Mouse (Mus musculus) adrenal gland, postnatal 14 days (tissue): ENCODE results near the gene Creb3. TPM values are rescaled to one million over a fixed set of nuclear protein-coding genes. Genes with fewer than 3 reads are reported as not detected.
A peak's percentile ranks its signal among the peaks of the same experiment; 100 is the strongest.

Source experiments
- DNase-seq: peaks from one replicate; pipeline ENCODE4 v3.0.0; 2021; ENCODE audit warnings: mixed read lengths
- total RNA-seq: library from RNA; stranded (reverse); gene quantifications from 2 replicates; pipeline ENCODE4 v1.2.3, GENCODE M21; 2021

Creb3 gene
- total RNA-seq, 1 experiment from 2014 or later, result 108 TPM

DNA sequence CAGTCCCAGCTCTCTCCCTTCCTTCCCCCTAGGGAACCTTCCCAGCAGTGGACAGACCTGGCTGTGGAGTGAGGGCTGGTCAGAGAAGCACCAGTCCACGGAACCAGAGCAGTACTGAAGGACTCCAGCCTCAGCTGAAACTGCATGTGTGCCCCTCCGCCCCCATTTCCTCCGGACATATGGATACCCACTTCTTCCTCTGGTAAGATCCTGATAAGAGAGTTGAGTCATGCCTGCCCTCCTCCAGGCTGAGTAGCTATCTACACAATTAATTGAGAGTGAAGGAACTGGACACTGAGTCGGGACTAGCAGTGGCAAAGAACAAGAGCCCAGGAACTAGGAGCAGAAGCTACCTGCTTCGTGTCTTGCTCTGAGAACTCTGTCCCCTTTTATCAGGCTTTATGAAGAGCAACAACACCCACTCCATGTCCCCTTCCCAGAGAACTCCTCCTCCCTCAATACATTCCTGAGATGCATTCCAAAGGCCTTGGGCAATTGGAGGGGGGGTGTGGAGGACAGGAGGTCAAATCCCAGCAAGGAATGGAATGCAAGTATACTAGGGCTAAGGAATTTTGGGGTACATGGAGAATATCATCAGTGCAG lies 4.0 kb upstream of the Creb3 start:
- no peak for DNase-seq

DNA sequence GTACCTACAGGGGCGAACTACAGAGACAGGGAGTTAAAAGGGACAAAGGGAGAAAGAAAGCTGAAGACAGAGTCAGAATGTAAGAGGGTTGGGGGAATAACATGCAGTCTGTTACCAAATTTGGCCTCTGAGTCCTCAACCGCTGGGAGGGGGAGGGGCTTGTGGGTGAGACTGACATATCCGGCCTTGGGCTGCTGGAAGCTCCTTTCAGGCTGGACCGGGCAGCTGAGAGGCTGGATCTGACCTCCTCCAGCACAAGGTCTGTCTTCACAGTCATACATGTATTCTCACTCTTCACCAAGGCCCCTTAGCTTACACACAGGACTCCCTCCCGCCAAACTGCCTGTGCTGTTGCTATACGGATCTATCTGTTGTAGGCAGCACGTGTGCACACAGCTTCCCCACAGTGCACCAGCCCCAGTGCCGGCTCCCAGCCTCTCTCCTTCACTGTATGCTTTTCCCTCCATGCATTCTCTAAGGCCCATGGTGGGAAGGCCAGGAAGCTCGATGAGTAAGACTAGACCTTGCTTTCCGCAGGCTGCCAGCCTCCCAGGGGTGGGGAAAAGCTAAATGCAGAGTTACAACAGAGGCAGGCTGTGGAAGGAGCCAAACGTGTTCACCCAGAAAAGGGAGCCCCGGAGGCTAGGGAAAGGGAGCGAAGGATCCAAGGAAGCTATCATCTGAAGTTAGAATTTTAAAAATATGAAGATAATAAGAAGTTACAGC lies 3.3 kb upstream of the Creb3 start:
- DNase-seq, result peak; percentile 93

DNA sequence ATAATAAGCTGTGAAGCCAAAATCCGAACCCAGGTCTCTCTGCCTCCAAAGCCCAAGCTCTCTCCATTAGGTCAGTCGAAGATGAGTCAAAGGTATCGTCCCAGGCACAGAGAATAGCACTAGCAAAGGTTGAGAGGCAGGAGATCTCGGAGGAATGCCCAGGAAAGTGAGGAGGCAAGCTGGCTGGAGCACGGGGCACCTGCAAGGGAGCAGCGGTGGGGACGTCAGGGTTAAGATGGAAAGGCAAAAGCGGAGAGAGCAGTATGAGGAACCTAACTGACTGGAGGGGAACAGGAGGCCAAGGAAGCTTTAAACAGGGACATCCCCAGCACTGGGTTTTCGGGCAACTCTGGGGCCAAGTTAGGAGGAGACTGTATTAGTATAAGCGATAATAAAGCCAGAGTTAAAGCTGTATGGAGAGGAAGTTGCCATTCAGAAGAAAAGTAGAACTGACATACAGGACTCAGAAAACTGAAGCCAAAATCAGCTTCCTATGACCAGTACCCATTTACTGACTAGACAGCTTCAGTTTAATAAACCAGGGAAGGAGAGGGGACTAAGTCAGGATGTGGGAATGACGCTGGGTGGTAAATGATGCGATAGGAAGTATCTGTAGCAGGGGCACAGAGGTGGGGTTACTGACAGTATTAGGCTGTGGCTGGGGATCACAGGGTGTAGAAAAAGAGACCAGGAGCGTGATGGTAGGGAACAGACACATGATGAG lies 2.5 kb upstream of the Creb3 start:
- DNase-seq, result no peak

DNA sequence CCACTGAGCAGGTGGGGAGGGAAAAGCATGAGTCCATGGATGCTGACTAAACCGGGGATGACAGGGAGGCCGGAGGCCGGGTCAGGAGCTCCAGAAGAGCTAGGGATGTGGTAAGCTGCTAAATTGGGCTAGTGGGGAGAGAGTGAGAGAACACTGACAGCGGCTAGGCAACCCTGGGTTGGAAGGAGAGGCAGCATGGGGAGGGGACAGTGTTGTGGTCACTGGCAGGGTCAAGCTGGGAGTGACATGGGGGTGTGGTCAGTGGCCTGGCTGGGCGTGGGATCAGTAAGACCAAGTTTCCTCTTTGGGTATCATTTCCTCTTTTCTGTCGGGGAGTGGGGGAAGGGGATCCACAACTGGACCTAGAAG lies 1.9 kb upstream of the Creb3 start:
- peak; percentile 69 for DNase-seq

DNA sequence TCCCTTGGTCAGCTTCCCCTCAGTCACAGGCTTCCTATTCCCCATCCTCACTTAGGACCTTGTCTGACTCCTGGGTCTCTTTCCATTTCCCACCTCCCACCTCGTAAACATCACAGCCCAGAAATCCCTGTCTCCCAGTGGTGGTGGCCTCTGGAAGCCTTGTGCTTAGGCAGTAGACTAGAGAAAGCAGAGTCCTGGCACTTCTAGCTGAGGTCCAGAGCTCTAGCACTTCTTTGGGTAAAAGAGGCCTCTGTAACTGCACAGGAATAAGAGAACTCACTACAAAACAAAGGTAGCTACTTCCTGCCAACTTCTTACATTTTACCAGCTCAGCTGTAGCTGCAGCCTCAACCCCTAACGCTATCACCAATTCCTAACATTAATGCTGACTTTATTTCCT lies 1.2 kb upstream of the Creb3 start:
- no peak for DNase-seq

DNA sequence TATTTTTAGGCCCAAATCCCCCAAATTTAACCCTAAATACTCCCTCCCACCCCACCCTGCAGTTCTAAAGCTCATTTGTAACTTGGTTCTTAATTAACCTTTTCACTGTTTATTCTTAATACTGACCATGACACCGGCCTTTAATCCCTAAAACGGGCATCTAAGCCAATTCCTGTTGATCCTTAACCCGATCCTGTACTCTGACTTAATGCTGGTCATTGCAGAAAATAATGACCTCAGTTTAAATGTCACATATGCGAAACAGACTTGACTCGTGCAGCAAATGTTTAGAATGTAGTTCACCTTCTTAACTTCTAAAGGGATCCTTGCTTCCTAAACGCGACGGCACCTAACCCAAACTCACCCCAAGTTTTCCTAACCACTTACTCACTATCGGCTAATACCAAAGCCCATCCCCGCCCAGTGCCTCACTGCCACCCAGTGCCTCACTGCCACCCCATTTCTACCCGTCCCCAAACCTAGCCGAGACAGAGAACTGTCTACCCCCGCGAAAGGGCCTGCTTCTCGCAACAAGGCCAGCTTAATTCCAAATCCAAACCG lies 616 bp upstream of the Creb3 start:
- DNase-seq, result no peak

DNA sequence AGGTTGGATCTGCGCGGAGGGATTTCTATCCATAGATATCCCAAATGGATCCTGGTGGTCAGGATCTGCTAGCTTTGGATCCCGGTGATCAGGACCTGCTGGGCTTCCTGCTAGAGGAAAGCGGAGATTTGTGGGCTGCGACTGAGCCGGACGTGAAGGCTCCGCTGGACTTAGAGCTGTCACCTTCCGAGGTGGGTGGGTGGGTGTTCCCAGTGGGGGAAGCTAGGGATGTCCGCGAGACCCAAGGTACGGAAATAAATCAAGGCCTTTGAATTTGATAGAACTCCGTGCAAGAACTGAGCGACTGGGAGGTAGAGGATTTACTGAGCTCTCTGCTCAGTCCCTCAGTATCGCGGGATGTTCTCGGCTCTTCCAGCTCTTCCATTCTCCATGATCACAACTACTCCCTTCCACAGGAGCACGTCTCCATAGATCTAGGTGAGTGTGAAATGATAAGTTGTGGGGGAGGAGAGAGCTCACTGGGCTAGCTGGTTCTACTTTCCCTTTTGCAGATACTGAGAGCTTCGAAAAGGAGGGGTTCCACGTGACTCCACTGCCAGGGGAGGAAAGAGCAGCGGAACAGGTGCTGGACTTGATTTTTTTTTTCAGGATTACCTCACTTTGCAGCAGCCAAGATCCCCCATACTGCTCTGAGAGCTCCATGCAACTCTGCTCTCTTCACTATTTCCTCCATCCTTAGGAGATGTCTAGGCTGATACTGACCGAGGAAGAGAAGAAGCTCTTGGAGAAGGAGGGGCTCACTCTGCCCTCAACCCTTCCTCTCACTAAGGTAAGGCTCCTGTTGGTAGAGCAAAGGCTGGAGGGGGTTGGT lies 853 bp downstream of the Creb3 start:
- DNase-seq, result no peak

DNA sequence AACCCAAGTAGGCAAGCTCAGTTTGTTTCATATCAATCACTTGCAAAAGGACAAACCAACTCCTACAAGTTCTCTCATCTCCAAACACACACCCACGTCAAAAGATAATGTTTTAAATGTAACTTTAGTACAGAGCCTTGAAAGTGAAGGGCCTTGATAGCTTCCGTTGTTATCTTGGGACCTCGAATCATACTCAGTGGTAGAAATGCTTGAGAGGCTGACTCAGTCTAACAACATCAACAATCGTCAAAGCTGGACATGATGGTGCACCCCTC lies 1.4 kb downstream of the Creb3 start:
- no peak for DNase-seq

DNA sequence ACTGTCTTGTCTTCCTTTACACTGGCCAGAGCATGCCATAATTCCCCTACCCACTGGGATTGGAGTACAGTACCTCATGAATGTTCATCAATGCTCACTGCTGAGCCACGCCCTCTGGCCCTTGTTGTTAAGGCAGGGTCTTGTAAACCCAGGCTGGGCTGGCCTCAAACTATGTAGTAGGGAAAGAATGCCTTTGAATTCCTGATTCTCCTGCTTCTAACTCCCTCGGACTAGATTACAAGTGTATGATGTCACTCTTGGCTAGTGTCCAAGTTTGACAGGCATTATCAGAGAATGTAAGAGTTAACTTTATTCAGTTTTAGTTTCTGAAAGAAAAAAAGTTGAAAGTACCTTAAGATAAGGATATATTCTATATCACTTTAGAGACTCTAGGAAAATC lies 2.1 kb downstream of the Creb3 start:
- no peak for DNase-seq

DNA sequence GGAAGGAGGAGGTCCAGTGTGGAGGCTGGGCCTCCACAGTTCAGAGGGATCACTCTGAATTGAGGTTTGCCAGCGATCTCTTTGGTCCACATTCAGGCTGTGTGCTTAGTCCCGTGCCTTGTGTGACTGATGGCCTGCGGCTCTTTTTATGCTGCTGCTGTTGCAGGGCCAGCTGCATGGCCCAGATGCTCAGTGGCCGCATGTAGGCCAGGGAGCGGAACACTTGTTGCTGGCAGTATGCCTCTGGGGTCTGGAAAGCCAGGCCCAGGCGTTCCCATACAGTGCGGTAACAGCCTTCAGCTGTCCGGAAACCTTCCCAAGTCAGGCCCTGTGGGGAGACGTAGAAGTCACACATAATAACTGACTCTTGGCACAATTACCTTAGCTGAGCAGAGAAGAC lies 5.0 kb downstream of the Creb3 start:
- DNase-seq, result no peak

DNA sequence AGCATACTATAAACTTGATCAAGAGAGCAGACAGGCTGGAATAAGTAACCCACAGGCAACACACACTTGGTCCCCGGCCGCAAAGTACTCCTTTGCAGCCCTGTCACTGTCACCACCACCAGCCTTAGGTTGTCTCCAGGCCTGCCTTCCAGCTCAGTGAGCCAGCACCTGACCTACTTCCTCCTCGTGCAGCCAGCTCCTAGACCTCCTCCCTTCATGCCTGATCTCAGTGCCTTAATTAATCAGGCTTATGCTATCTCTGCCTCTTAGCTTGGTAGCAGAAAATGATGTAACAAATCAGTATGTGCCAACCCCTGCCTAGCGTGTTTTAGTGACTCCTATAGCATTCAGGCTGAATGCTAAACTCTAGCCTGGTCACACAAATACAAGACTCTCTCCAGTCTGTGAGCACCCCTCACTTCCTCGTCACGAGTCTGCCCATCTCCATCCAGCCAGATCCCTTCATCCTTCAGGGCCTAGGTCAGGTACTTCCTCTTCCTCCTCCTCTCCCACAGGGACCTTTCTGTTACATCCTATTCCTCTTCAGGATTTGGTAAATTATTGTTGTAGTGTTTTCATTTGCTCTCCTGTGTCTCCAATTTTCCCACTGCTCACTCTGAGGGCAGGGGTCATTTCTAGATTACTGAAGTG lies 9.4 kb downstream of the Creb3 start:
- no peak for DNase-seq

DNA sequence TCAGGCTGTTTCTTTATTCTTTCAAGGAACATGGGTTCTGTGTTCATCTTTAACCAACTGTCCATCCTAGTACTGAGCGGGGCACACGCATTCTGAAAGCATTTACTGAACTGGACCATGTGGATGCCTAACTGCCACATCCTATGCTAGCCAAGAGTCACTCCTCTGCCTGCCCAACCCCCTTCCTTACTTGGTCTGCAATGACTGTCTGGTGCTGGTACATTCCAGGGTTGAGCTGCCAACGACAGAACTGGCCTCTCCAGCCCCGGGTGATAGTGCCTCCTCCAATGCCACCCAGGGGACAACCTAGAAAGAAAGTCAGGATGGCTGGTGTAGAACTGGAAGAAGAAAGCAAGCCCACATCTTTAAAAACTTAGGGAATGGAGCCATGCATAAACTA lies 11.4 kb downstream of the Creb3 start:
- no peak for DNase-seq

DNA sequence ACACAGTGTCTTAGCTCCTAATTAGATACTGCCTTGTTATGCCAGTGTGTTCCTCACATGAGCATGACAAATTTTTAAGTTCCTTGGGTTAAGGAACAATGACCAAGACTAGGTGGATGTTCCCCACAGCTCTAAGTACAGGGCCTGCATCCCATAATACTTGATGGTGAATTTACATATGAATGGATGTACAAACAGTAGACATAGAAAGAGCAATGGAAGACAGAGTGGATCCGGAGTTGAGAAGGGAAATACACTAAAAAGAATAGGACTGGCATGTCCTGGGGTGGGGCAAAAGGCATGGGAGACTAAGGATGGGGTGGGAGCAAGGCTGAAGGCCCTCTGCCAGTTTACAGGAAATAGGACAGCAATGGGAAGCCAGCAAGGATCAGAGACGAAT lies 13.2 kb downstream of the Creb3 start:
- no peak for DNase-seq

DNA sequence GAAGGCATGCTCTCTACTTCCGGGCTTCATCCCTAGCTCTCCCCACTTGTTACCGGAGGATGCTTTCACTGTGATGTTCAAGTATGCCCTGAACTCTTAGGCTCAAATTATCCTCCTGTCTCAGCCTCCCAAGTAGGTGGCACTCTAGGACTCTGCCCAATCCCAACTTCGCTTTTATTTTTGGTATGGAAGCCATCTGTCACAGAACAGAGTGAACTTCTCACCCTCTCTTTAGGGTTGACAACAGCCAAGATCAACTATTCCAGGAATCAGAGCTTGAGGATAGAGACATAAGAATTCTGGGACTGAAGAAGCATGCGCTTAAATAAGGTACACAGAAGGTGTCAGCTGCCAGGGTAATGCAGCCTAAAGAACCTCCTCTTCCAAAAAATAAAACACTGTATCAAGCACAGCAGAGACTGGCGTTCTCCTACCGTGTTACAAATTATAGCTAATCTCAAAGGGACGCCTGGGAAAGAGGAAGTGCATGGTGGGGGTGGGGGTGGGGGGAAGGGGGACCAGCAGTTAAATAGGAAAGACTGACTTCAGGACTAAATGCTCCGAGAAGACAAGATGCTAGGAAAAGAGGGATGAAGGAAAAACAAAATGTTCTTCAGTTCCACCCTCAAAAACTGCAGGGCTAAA lies 15.2 kb downstream of the Creb3 start:
- DNase-seq, result no peak

DNA sequence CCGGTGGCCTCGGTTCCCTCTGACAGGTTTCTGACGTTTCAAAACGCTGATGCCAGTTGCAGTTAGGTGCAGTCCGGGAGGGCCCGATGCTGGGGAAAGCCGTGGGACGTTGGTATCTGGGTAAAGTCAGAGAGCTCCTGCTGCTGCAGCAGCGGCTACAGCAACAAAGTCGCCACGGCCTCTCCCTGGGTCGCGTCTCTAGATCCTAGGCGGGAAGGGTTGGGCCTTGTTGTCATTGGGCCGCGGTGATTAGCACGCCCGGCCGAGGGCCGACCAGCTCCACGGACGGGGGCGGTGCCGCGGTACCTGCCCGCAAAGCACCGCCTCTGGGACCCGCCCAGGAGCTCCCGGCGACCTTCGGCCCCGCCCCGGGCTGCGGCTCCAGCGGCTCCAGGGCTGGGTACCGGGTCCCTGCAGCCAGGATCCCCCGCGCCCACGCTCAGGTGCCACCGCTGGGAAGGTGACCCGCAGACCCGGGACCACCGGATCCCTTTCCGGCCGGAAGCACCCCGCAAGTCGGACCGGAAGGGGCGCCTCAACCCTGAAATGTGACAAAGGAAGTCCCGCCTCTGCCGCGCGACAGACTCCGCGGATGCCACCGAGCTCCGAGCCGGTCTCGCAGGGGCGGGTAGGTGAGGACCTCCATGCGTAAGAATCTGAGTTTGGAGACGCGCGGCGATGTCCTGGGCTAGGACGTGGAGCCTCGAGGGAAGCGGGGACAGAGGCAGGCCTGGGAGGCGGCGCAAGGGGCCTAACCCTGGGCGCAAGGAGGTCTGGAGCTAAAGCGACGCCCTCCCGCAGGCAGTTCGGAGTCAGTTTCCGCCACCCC lies 16.5 kb downstream of the Creb3 start, which contains the start of the genes Rgp1 and Gba2:
Gene Rgp1, plus strand, starts transcription at position 340 of the 829 bp plus-strand sequence.
Gene Gba2, minus strand, starts transcription at position 498 of the 829 bp plus-strand sequence.
- peak; percentile 95 for DNase-seq

DNA sequence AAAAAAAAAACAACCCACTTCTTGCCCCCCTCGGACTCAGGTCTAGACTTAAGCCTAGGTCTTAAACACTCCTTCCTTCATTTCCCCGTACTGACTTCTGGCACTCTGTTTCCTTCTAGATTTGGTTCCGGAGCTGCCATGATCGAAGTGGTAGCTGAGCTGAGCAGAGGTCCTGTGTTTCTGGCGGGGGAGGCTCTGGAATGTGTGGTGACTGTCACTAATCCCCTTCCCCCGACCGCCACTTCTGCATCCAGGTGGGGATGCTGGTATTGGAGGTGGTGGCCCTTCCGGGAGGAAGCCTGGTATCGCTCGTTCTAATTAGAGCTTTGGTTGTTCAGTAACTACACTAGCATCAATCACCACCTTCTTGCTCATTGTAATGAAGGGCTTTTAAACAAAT lies 17.1 kb downstream of the Creb3 start:
- DNase-seq, result no peak

DNA sequence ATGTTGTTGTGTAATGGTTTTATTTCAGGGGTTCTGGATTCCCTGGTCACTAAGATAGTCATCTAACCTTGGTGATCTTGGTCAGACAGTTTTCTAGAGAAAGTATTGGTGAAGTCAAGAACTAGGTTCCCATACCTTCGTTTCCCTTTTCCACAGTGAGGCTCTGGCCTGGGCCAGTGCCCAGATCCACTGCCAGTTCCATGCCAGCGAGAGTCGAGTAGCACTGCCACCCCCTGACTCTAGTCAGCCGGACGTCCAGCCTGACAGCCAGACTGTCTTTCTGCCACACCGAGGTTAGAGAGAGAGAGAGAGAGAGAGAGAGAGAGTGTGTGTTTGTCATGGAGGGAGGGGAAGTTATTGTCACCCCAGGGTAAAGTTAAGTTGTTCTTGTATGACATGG lies 17.6 kb downstream of the Creb3 start:
- no peak for DNase-seq

DNA sequence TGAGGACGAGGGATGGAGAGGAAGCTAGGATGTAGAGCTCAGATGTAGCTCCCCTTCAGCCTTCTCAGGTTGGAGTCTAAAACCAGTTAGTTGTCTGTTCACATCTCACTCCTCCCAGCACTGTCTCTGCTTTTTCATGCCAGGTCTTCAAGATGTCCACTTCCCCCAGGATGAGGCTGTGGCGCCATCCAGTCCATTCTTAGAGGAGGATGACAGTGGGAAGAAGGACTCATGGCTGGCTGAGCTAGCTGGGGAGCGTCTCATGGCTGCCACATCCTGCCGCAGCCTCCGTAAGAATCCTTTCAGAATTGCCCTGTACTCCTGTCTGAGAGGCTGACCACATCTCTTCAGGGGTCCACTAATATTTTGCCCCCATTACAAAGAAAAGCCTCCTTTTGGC lies 18.6 kb downstream of the Creb3 start:
- no peak for DNase-seq

DNA sequence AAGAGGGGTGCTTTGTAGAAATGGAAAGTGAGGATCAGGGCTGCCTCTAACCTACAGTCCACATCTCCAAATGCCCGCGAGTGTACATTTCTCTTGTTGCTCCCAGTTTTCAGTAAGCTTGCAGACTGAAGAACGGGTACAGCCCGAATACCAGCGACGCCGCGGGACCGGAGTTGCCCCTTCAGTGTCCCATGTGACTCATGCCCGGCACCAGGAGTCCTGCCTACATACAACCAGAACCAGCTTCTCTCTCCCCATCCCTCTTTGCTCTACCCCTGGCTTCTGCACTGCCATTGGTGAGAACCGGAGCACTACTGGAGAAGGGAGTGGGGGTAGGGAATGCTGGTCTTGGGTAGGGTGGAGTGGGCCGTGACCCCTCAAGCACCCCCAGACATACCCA lies 19.2 kb downstream of the Creb3 start:
- no peak for DNase-seq

DNA sequence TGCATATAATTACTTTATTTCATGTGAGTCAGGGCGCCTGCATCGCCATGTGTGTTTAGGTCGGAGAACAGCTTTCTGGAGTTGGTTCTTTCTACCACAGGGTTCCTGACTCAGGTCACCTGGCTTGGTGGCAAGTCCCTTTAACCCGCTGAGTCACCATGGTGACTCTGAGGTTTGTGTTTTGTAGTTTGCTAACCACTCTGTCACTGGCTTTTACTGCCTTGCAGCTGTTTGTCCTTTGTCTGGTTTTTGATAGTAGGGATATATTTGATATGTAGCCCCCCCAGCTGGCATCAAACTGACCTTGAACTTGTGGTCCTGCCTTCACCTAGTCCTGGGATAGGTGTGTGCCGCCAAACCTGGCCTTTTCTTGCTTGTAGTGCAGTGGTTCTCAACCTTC lies 20.1 kb downstream of the Creb3 start:
- no peak for DNase-seq

DNA sequence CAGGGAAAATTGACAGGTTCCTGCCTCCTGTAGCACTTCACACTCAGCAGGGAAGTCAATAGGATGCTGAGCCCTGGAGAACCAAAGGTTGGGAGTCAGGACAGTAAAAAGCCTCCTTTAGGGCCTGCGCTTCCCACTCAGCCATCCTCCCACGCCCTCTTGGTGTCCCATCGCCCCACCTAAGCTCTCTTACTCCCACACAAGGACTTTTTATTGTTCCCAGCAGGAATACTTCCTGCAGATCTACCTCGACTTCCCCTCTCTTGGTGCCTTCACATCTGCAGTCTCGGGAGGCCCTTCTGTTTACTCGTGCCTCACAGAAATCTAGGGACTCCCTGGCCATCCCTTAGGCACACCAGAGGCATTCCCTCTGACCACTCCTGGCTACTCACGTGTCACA lies 21.3 kb downstream of the Creb3 start:
- no peak for DNase-seq
